In genomic region chr8:48740951-48741350, GRCm38 (mm10) we compare ENCODE assay signal across 9 mouse cellular contexts.
DNase-seq lines count a peak whose midpoint lies in the region; ATAC-seq and TF ChIP-seq lines count a peak whose summit lies in the region.
"Had no signal": no experiment of that assay in that cellular context is flagged by ENCODE, and none has a peak within 500 bp of the region (broad histone marks: within the 10 kb centered on the region; RNA-seq: fewer than 3 reads in every experiment).

No protein-coding gene starts in this region.

- intact Hi-C loops in heart, postnatal 14 days (cut with DNase I), result no loop called here

- no peaks in the 10 kb centered on the region for H3K36me3 ChIP-seq in forebrain, postnatal 0 days (ENCODE audit: insufficient read depth)
- H3K36me3 ChIP-seq in midbrain, embryonic 15.5 days (replicated peaks), result no peaks in the 10 kb centered on the region
- H3K36me3 ChIP-seq in kidney, embryonic 14.5 days (ENCODE audit: control insufficient read depth, insufficient read depth, low read length), result no peaks in the 10 kb centered on the region

- H3K9me3 ChIP-seq in forebrain, postnatal 0 days (ENCODE audit: low read length), result no peaks in the 10 kb centered on the region
- no peaks in the 10 kb centered on the region for H3K9me3 ChIP-seq in midbrain, embryonic 15.5 days
- no peaks in the 10 kb centered on the region for H3K9me3 ChIP-seq in kidney, embryonic 14.5 days (ENCODE audit: control insufficient read depth, low read length)

- peak; percentile 9 to 20 for DNase-seq in layer of hippocampus, postnatal 36 days
- DNase-seq in layer of hippocampus, adult 8-10 months (ENCODE audit: low spot score in 2 of 2), result no peak
- peak; percentile 31 for DNase-seq in brain, adult 2 months (ENCODE audit: low read depth, low spot score)
- DNase-seq in forebrain, postnatal 0 days, result peak; percentile 62
- no peak for DNase-seq in c-Kit-positive CD71-positive TER-119-positive erythroid progenitor cells, embryonic 14.5 days (ENCODE audit: low spot score)
- no peak for DNase-seq in heart, postnatal 14 days
- DNase-seq: gastrocnemius, postnatal 25 days had no signal

- no peak overlapping the region for H3K4me3 ChIP-seq in forebrain, postnatal 0 days (ENCODE audit: low read depth, low read length)
- H3K4me3 ChIP-seq in midbrain, embryonic 15.5 days, result no peak overlapping the region
- no peak overlapping the region for H3K4me3 ChIP-seq in kidney, embryonic 14.5 days (ENCODE audit: low read length)

- 26% methylated on average over 11 of the region's 11 CpGs for WGBS in forebrain, postnatal 0 days
- 38% methylated on average over 11 of the region's 11 CpGs for WGBS in midbrain, embryonic 15.5 days
- WGBS in kidney, embryonic 14.5 days, result 61% methylated on average over 11 of the region's 11 CpGs

- H3K27me3 ChIP-seq in forebrain, postnatal 0 days (ENCODE audit: insufficient read depth, low read length), result no peaks in the 10 kb centered on the region
- H3K27me3 ChIP-seq in midbrain, embryonic 15.5 days (replicated peaks), result no peaks in the 10 kb centered on the region
- H3K27me3 ChIP-seq in kidney, embryonic 14.5 days (ENCODE audit: control insufficient read depth, insufficient read depth, low read length), result no peaks in the 10 kb centered on the region

- peaks cover 4% of the 10 kb centered on the region for H3K4me1 ChIP-seq in forebrain, postnatal 0 days (ENCODE audit: insufficient read depth)
- peaks cover 26% of the 10 kb centered on the region for H3K4me1 ChIP-seq in midbrain, embryonic 15.5 days
- no peaks in the 10 kb centered on the region for H3K4me1 ChIP-seq in kidney, embryonic 14.5 days (ENCODE audit: control insufficient read depth, insufficient read depth, low read length)

- H3K9ac ChIP-seq in forebrain, postnatal 0 days, result no peak overlapping the region
- H3K9ac ChIP-seq in midbrain, embryonic 15.5 days, result no peak overlapping the region
- no peak overlapping the region for H3K9ac ChIP-seq in kidney, embryonic 14.5 days (ENCODE audit: low read depth, low read length)

- H3K4me2 ChIP-seq in forebrain, postnatal 0 days (ENCODE audit: low read depth), result peak overlapping the region; percentile 55
- peak overlapping the region; percentile 66 for H3K4me2 ChIP-seq in midbrain, embryonic 15.5 days
- H3K4me2 ChIP-seq in kidney, embryonic 14.5 days (replicated peaks; ENCODE audit: low read depth, low read length), result no peak overlapping the region

- no peak overlapping the region for H3K27ac ChIP-seq in forebrain, postnatal 0 days (ENCODE audit: low read depth, low read length)
- 0 out of 2 replicates have a peak overlapping the region, but pooled peaks have one; percentile 16 for H3K27ac ChIP-seq in midbrain, embryonic 15.5 days
- H3K27ac ChIP-seq in kidney, embryonic 14.5 days (ENCODE audit: low read depth, low read length), result no peak overlapping the region

- ATAC-seq in forebrain, postnatal 0 days, result peak; percentile 33
- ATAC-seq in midbrain, embryonic 15.5 days (replicated peaks), result peak; percentile 32
- no peak for ATAC-seq in kidney, embryonic 14.5 days (ENCODE audit: low FRiP score, low TSS enrichment)

- no peak for TF ChIP-seq CTCF in forebrain, postnatal 0 days (IDR thresholded peaks at IDR 0.05; ENCODE audit: low read depth)

Comparison
In these comparisons a context has a peak if more than half of its experiments do, and no peak if none do; other contexts are left out.
1. DNase-seq: peak in layer of hippocampus, postnatal 36 days (2 of 2), brain, adult 2 months (single experiment) and forebrain, postnatal 0 days (single experiment); none in layer of hippocampus, adult 8-10 months (0 of 2), c-Kit-positive CD71-positive TER-119-positive erythroid progenitor cells, embryonic 14.5 days (single experiment) and heart, postnatal 14 days (0 of 2).